Mouse (Mus musculus): ENCODE measurements around the gene Tbc1d1.

The Tbc1d1 gene

DNA sequence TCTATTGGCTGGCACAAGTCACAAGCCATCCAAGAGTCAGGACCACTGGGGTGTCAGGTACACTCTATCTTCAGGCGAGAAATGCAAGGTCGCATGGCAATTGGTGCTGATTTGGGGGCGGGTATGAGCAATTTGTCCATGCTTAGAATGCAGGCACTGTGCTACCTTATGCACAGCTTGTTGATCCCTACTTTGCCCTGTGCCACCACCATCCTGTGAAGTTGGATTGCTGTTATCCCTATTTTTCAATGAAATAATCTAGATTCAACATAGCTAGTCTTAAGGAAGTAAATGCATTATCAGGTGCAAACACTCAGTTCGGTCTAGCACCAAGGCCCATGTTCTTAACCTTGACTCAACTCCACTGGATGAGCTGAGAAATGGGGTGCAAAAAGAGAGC, 244.6 kb downstream of the Tbc1d1 start:
- Histone ChIP-seq H3K27me3 (ENCODE audit: control insufficient read depth, insufficient read depth, low read length, poor library complexity, severe bottlenecking) (no peaks in the 10 kb centered on the region), H3K36me3 (ENCODE audit: control insufficient read depth, insufficient read depth, low read length, poor library complexity, severe bottlenecking) (no peaks in the 10 kb centered on the region)
- DNase-seq (ENCODE audit: low read depth, low spot score): no peak
